Mouse (Mus musculus) MEL (cell line): ENCODE measurements around the gene Klk10. TPM values are rescaled to one million over a fixed set of nuclear protein-coding genes. Genes with fewer than 3 reads are reported as not detected.

ENCODE experiments used
- DNase-seq: peaks from one replicate; pipeline ENCODE4 v3.0.0; 2011; ENCODE audit warnings: low read depth, low spot score
- H3K27ac ChIP-seq: 2 replicates; pipeline ENCODE4 v1.5.1; 2012; ENCODE audit warnings: low read depth, mild to moderate bottlenecking, control low read depth, low read length, moderate library complexity; ENCODE audit not compliant: control insufficient read depth
- H3K27me3 ChIP-seq, 2 experiments: fragments of 150-350 bp in 1 of 2; sonication (generic) in 1 of 2; 2 replicates each; pipeline ENCODE4 v1.6.1; 2012; ENCODE audit warnings: low read length in 2 of 2, mild to moderate bottlenecking in 2 of 2, improper control_type of control experiment in 1 of 2, moderate library complexity in 1 of 2; ENCODE audit not compliant: insufficient read depth in 2 of 2, control insufficient read depth in 1 of 2
- H3K36me3 ChIP-seq, 2 experiments: 2 replicates each; pipeline ENCODE4 v1.6.1; 2012 to 2014; ENCODE audit warnings: low read length in 2 of 2, improper control_type of control experiment in 1 of 2, inconsistent platforms in 1 of 2, mild to moderate bottlenecking in 1 of 2; ENCODE audit not compliant: insufficient read depth in 2 of 2, control insufficient read depth in 1 of 2
- H3K4me1 ChIP-seq, 2 experiments: fragments of 150-350 bp in 1 of 2; sonication (generic) in 1 of 2; 2 replicates each; pipeline ENCODE4 v1.6.1; 2012; ENCODE audit warnings: low read length in 2 of 2, improper control_type of control experiment in 1 of 2, mild to moderate bottlenecking in 1 of 2; ENCODE audit not compliant: insufficient read depth in 2 of 2, control insufficient read depth in 1 of 2
- H3K4me3 ChIP-seq, 2 experiments: fragments of 150-350 bp in 1 of 2; sonication (generic) in 1 of 2; 2 replicates each; pipeline ENCODE4 v1.5.1; 2012; ENCODE audit warnings: low read depth in 2 of 2, low read length in 2 of 2, mild to moderate bottlenecking in 2 of 2, moderate library complexity in 2 of 2, control low read depth in 1 of 2, improper control_type of control experiment in 1 of 2; ENCODE audit not compliant: control insufficient read depth in 1 of 2, insufficient read depth in 1 of 2
- H3K79me2 ChIP-seq: 2 replicates; pipeline ENCODE4 v1.6.1; 2012; ENCODE audit warnings: mild to moderate bottlenecking, low read length, moderate library complexity; ENCODE audit not compliant: control insufficient read depth, poor library complexity, insufficient read depth
- H3K9ac ChIP-seq: 2 replicates; pipeline ENCODE4 v1.6.1; 2012; ENCODE audit warnings: low read depth, mild to moderate bottlenecking, control low read depth, low read length, moderate library complexity; ENCODE audit not compliant: control insufficient read depth, poor library complexity, severe bottlenecking
- H3K9me3 ChIP-seq: fragments of 150-350 bp; sonication (generic); replicated peaks from 2 replicates; pipeline ENCODE4 v1.6.1; 2012; ENCODE audit warnings: mild to moderate bottlenecking, low read length, improper control_type of control experiment, moderate library complexity; ENCODE audit not compliant: insufficient read depth
- BHLHE40 ChIP-seq: IDR thresholded peaks from 2 replicates; pipeline ENCODE4 v1.6.1; 2012; ENCODE audit warnings: low read depth, mild to moderate bottlenecking, inconsistent platforms, low read length, improper control_type of control experiment, borderline replicate concordance
- CHD1 ChIP-seq: IDR thresholded peaks from 2 replicates; pipeline ENCODE4 v1.6.1; 2012; ENCODE audit warnings: low read depth, mild to moderate bottlenecking, inconsistent platforms, low read length, improper control_type of control experiment
- CTCF ChIP-seq, 3 experiments: IDR thresholded peaks in 2 of 3; conservative IDR thresholded peaks in 1 of 3; 2 replicates each; pipeline ENCODE4 v1.5.1; 2011 to 2012; ENCODE audit warnings: low read length in 3 of 3, low read depth in 2 of 3, mild to moderate bottlenecking in 2 of 3, improper control_type of control experiment in 1 of 3, inconsistent platforms in 1 of 3, mixed read lengths in 1 of 3, moderate library complexity in 1 of 3; ENCODE audit not compliant: control insufficient read depth in 1 of 3, insufficient read depth in 1 of 3, poor library complexity in 1 of 3, severe bottlenecking in 1 of 3
- E2F4 ChIP-seq: IDR thresholded peaks from 2 replicates; pipeline ENCODE4 v1.6.1; 2011; ENCODE audit warnings: low read depth, low read length, improper control_type of control experiment, borderline replicate concordance
- EP300 ChIP-seq, 2 experiments: IDR thresholded peaks; 2 replicates each; pipeline ENCODE4 v1.6.1; 2011; ENCODE audit warnings: improper control_type of control experiment in 2 of 2, low read length in 2 of 2, low read depth in 1 of 2, mild to moderate bottlenecking in 1 of 2
- GABPA ChIP-seq: IDR thresholded peaks from 2 replicates; pipeline ENCODE4 v1.6.1; 2012; ENCODE audit warnings: low read depth, mild to moderate bottlenecking, inconsistent platforms, low read length, improper control_type of control experiment, moderate library complexity
- JUND ChIP-seq: IDR thresholded peaks from 2 replicates; pipeline ENCODE4 v1.6.1; 2011; ENCODE audit warnings: low read depth, mild to moderate bottlenecking, improper control_type of control experiment, low read length
- MAFK ChIP-seq: IDR thresholded peaks from 2 replicates; pipeline ENCODE4 v1.6.1; 2011; ENCODE audit warnings: low read depth, mild to moderate bottlenecking, low read length, improper control_type of control experiment, borderline replicate concordance
- MAZ ChIP-seq: IDR thresholded peaks from 2 replicates; pipeline ENCODE4 v1.6.1; 2012; ENCODE audit warnings: low read depth, mild to moderate bottlenecking, inconsistent platforms, low read length, improper control_type of control experiment
- MXI1 ChIP-seq: IDR thresholded peaks from 2 replicates; pipeline ENCODE4 v1.6.1; 2011; ENCODE audit warnings: mild to moderate bottlenecking, low read depth, low read length, improper control_type of control experiment
- MYC ChIP-seq: IDR thresholded peaks from 2 replicates; pipeline ENCODE4 v1.6.1; 2011; ENCODE audit warnings: low read depth, mild to moderate bottlenecking, low read length, improper control_type of control experiment, moderate library complexity
- NELFE ChIP-seq: IDR thresholded peaks from 2 replicates; pipeline ENCODE4 v1.6.1; 2011; ENCODE audit warnings: low read depth, low read length, improper control_type of control experiment
- NRF1 ChIP-seq: IDR thresholded peaks from 2 replicates; pipeline ENCODE4 v1.6.1; 2014; ENCODE audit warnings: low read depth, mild to moderate bottlenecking, inconsistent platforms, low read length, improper control_type of control experiment, moderate library complexity; ENCODE audit not compliant: poor library complexity, insufficient read depth, severe bottlenecking
- POLR2A ChIP-seq, 2 experiments: IDR thresholded peaks; 2 replicates each; pipeline ENCODE4 v1.6.1; 2011 to 2012; ENCODE audit warnings: low read length in 2 of 2, mild to moderate bottlenecking in 2 of 2, control low read depth in 1 of 2, improper control_type of control experiment in 1 of 2, low read depth in 1 of 2, moderate library complexity in 1 of 2; ENCODE audit not compliant: control insufficient read depth in 1 of 2, insufficient read depth in 1 of 2, poor library complexity in 1 of 2
- POLR2AphosphoS2 ChIP-seq: IDR thresholded peaks from 2 replicates; pipeline ENCODE4 v1.6.1; 2011; ENCODE audit warnings: low read length, improper control_type of control experiment
- SIN3A ChIP-seq: IDR thresholded peaks from 2 replicates; pipeline ENCODE4 v1.6.1; 2012; ENCODE audit warnings: low read length, improper control_type of control experiment, inconsistent platforms
- SMC3 ChIP-seq: IDR thresholded peaks from 2 replicates; pipeline ENCODE4 v1.6.1; 2011; ENCODE audit warnings: low read depth, low read length, improper control_type of control experiment
- TAL1 ChIP-seq: IDR thresholded peaks from 2 replicates; pipeline ENCODE4 v1.6.1; 2012; ENCODE audit warnings: mild to moderate bottlenecking, inconsistent platforms, low read length, moderate library complexity, mixed read lengths
- TBP ChIP-seq: IDR thresholded peaks from 2 replicates; pipeline ENCODE4 v1.8.0; 2011; ENCODE audit warnings: low read depth, low read length, improper control_type of control experiment
- TCF12 ChIP-seq: IDR thresholded peaks from 2 replicates; pipeline ENCODE4 v1.6.1; 2014; ENCODE audit warnings: low read depth, mild to moderate bottlenecking, inconsistent platforms, low read length, improper control_type of control experiment, moderate library complexity
- ZC3H11A ChIP-seq: IDR thresholded peaks from 2 replicates; pipeline ENCODE4 v1.6.1; 2012; ENCODE audit warnings: low read depth, mild to moderate bottlenecking, inconsistent platforms, low read length, improper control_type of control experiment
- polyA plus RNA-seq, 2 experiments: library from polyadenylated mRNA; stranded (reverse) in 1 of 2; unstranded in 1 of 2; fragments of >175 nt in 1 of 2; fragments of >200 nt in 1 of 2; gene quantifications; 2 replicates each; pipeline versions ENCODE4 v1.2.1 to v1.2.4; 2012; ENCODE audit warnings: low replicate concordance in 2 of 2, low read depth in 1 of 2; ENCODE audit not compliant: insufficient read length in 2 of 2, insufficient read depth in 1 of 2, missing spikeins in 1 of 2
- total RNA-seq: library from RNA; depleted of rRNA; stranded (reverse); fragments of 300-350 nt; gene quantifications from 2 replicates; pipeline ENCODE4 v1.2.3, GENCODE M21; 2012

Klk10 gene
- total and polyA plus RNA-seq, 3 experiments: not detected

GRCm38 (mm10) chr7:43778176-43778970 lies 2.5 kb upstream of the Klk10 start:
- Histone ChIP-seq H3K27me3 (no peaks in the 10 kb centered on the region; a peak in 1 of 4 replicates), H3K9ac (no peak overlapping the region), H3K4me1 (no peaks in the 10 kb centered on the region), H3K4me3 (no peak overlapping the region), H3K79me2 (no peaks in the 10 kb centered on the region), H3K9me3 (no peaks in the 10 kb centered on the region), H3K36me3 (no peaks in the 10 kb centered on the region), H3K27ac (no peak overlapping the region)
- TF ChIP-seq POLR2A (IDR thresholded peaks at IDR 0.05; ENCODE audit: control insufficient read depth in 1 of 2, insufficient read depth in 1 of 2, low read depth in 1 of 2, low read length in 2 of 2, poor library complexity in 1 of 2) (no peak), ZC3H11A (no peak), CTCF (IDR thresholded peaks at IDR 0.05 in 2 of 3, conservative IDR thresholded peaks at IDR 0.05 in 1 of 3; ENCODE audit: control insufficient read depth in 1 of 3, insufficient read depth in 1 of 3, low read depth in 2 of 3, low read length in 3 of 3, poor library complexity in 1 of 3, severe bottlenecking in 1 of 3) (no peak), SIN3A (no peak), POLR2AphosphoS2 (no peak), GABPA (no peak), CHD1 (no peak), TBP (no peak), MAZ (no peak), BHLHE40 (no peak), EP300 (IDR thresholded peaks at IDR 0.05; ENCODE audit: low read depth in 1 of 2, low read length in 2 of 2) (no peak), NRF1 (no peak), TCF12 (no peak), NELFE (no peak), JUND (no peak), MXI1 (no peak), MAFK (no peak), SMC3 (no peak), TAL1 (no peak), E2F4 (no peak)
- DNase-seq: no peak

DNA sequence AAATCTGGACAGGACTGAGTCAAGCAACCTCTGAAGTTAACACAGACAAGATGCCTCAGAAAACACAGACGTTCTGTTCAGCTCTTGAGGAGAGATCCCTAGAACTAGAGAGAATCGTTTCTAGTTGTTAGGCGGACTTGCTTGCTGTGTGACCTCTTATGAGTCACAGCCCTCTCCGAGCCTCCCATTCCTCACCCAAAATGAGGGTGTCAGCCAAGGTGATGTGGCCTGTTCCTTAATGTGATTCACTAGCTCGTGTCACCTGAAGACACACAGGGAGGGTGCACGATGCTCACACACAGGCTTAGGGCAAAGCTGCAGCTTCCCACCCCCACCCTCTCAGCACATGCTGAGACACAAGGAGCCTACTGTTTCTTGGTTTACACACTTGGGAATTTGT lies 594 bp upstream of the Klk10 start:
- Histone ChIP-seq H3K9ac (no peak overlapping the region), H3K79me2 (no peaks in the 10 kb centered on the region), H3K9me3 (no peaks in the 10 kb centered on the region), H3K27me3 (no peaks in the 10 kb centered on the region; a peak in 1 of 4 replicates), H3K4me1 (no peaks in the 10 kb centered on the region), H3K4me3 (no peak overlapping the region), H3K36me3 (no peaks in the 10 kb centered on the region), H3K27ac (no peak overlapping the region)
- DNase-seq: no peak
- TF ChIP-seq MAFK: no peak
- no peak for TF ChIP-seq JUND
- no peak for TF ChIP-seq MYC
